Mouse (Mus musculus) small intestine, adult 2 months (tissue): ENCODE results near the gene Olfr543.

Experiments
- CTCF ChIP-seq: fragments of 200-500 bp; IDR thresholded peaks from 2 replicates; pipeline ENCODE4 v1.5.1; 2012; ENCODE audit warnings: low read depth, mild to moderate bottlenecking, control low read depth, inconsistent platforms, low read length, moderate library complexity, mixed read lengths; ENCODE audit not compliant: insufficient replicate concordance, insufficient read length; ENCODE audit errors: extremely low read depth
- POLR2A ChIP-seq: fragments of 200-500 bp; IDR thresholded peaks from 2 replicates; pipeline ENCODE4 v1.6.1; 2012; ENCODE audit warnings: low read depth, mild to moderate bottlenecking, control low read depth, inconsistent platforms, low read length, moderate library complexity

GRCm38 (mm10) chr7:102472675-102473074 lies 8.8 kb downstream of the Olfr543 start:
- TF ChIP-seq CTCF (no peak), POLR2A (no peak)
